Comparison of ENCODE assay signal across 17 mouse cellular contexts in the genomic region with DNA sequence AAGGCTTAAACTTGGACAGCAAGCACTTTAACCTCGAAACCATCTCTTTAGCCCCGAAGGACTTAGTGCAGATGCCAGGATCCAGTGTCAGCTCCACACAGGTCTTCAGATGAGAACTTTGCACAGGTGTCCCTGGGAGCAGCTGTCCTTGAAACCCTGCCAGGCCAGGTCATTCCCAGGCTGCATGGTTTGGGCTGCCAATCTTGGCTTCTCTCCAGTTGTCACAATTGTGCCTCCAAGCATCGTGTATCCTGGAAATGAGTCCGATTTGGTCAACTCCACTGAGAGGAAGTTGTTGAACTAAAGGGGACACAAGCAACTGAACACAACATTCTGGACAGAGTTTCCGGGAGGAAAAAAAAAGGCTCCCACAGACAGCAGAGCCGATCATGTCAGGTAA. TPM values are rescaled to one million over a fixed set of nuclear protein-coding genes. Genes with fewer than 3 reads are reported as not detected.
DNase-seq lines count a peak whose midpoint lies in the region; ATAC-seq and TF ChIP-seq lines count a peak whose summit lies in the region.
"Had no signal": no experiment of that assay in that cellular context is flagged by ENCODE, and none has a peak within 500 bp of the region (broad histone marks: within the 10 kb centered on the region; RNA-seq: fewer than 3 reads in every experiment).

No protein-coding gene starts in this region.

- no peak for TF ChIP-seq EP300 in heart, adult 2 months (IDR thresholded peaks at IDR 0.05; ENCODE audit: insufficient read depth, low read depth, low read length)

- H3ac ChIP-seq in C2C12 (ENCODE audit: control insufficient read depth, insufficient read length, low read depth): no peak overlapping the region

- H3K9ac ChIP-seq in heart, adult 2 months (ENCODE audit: low read depth, low read length): no peak overlapping the region
- no peak overlapping the region for H3K9ac ChIP-seq in kidney, embryonic 15.5 days
- H3K9ac ChIP-seq: forebrain, postnatal 0 days; hindbrain, embryonic 13.5 days; liver, embryonic 15.5 days had no signal

- WGBS in heart, adult 2 months: 38% methylated on average over 6 of the region's 6 CpGs
- WGBS in kidney, embryonic 15.5 days: 48% methylated on average over 6 of the region's 6 CpGs

- H3K27ac ChIP-seq in heart, adult 2 months: peak overlapping the region; percentile 7; the same call in 1 of the 2 replicates
- H3K27ac ChIP-seq in kidney, embryonic 15.5 days: peak overlapping the region; percentile 48; the same call in 1 of the 2 replicates
- H3K27ac ChIP-seq: hindbrain, embryonic 13.5 days; kidney, postnatal 0 days; limb, embryonic 10.5 days; liver, embryonic 15.5 days had no signal

- H3K36me3 ChIP-seq in heart, adult 2 months (ENCODE audit: control insufficient read depth, insufficient read depth, low read length): no peaks in the 10 kb centered on the region
- H3K36me3 ChIP-seq in C2C12 (ENCODE audit: control insufficient read depth, insufficient read depth): no peaks in the 10 kb centered on the region
- no peaks in the 10 kb centered on the region for H3K36me3 ChIP-seq in kidney, embryonic 15.5 days
- H3K36me3 ChIP-seq: hindbrain, embryonic 13.5 days; limb, embryonic 10.5 days; liver, embryonic 15.5 days had no signal

- no peak overlapping the region for H3K4me3 ChIP-seq in heart, adult 2 months
- no peak overlapping the region for H3K4me3 ChIP-seq in C2C12 (ENCODE audit: insufficient read depth, poor library complexity, severe bottlenecking)
- H3K4me3 ChIP-seq in kidney, embryonic 15.5 days (replicated peaks): no peak overlapping the region
- H3K4me3 ChIP-seq: erythroblast, embryonic 14.5 days; hindbrain, embryonic 13.5 days; limb, embryonic 10.5 days; liver, embryonic 15.5 days had no signal

- TF ChIP-seq POLR2A in heart, adult 2 months (IDR thresholded peaks at IDR 0.05; ENCODE audit: insufficient read depth, low read depth, low read length): no peak

- H3K4me2 ChIP-seq in kidney, embryonic 15.5 days: no peak overlapping the region
- H3K4me2 ChIP-seq: hindbrain, embryonic 13.5 days; liver, embryonic 15.5 days had no signal

- no peaks in the 10 kb centered on the region for H3K79me2 ChIP-seq in heart, adult 2 months (replicated peaks; ENCODE audit: control insufficient read depth, insufficient read depth, low read length)
- H3K79me2 ChIP-seq in C2C12 (ENCODE audit: control insufficient read depth, insufficient read depth): no peaks in the 10 kb centered on the region

- H3K4me1 ChIP-seq in heart, adult 2 months (ENCODE audit: control insufficient read depth, insufficient read depth, low read length): peaks cover 6% of the 10 kb centered on the region
- peaks cover 40% of the 10 kb centered on the region for H3K4me1 ChIP-seq in kidney, embryonic 15.5 days
- H3K4me1 ChIP-seq: liver, embryonic 15.5 days had no signal

- TF ChIP-seq CTCF in heart, adult 2 months (IDR thresholded peaks at IDR 0.05): no peak
- no peak for TF ChIP-seq CTCF in C2C12 (IDR thresholded peaks at IDR 0.05; ENCODE audit: control insufficient read depth, insufficient read depth, insufficient read length)

- no peaks in the 10 kb centered on the region for H3K27me3 ChIP-seq in heart, adult 2 months (ENCODE audit: control insufficient read depth, insufficient read depth, low read length)
- H3K27me3 ChIP-seq in C2C12 (ENCODE audit: control insufficient read depth, insufficient read depth, insufficient read length): no peaks in the 10 kb centered on the region
- 0 out of 2 replicates have a peak, but pooled peaks cover 9% of the 10 kb centered on the region for H3K27me3 ChIP-seq in kidney, embryonic 15.5 days
- H3K27me3 ChIP-seq: hindbrain, embryonic 13.5 days; liver, embryonic 15.5 days had no signal

- no peak for ATAC-seq in kidney, embryonic 15.5 days (replicated peaks; ENCODE audit: low FRiP score)
- ATAC-seq: forebrain, postnatal 0 days had no signal

- no peaks in the 10 kb centered on the region for H3K79me3 ChIP-seq in C2C12 (ENCODE audit: low read depth)

- DNase-seq in heart, adult 2 months: peak; percentile 49
- DNase-seq in heart, postnatal 4 days: no peak
- DNase-seq in heart, adult 8-10 months (ENCODE audit: low spot score): peak; percentile 68
- no peak for DNase-seq in thymus, postnatal 14 days
- DNase-seq in neural tube, embryonic 10.5 days (ENCODE audit: extremely low spot score, low spot score): no peak
- DNase-seq: cerebellum, adult 18-20 months; forebrain, postnatal 0 days had no signal

- intact Hi-C loops in heart, adult 2 months (cut with DNase I): loop anchor here (1.0 to 5.0 kb wide), 3 partner anchors 41 to 331 kb away; no protein-coding TSS in a partner anchor

- no peaks in the 10 kb centered on the region for H3K9me3 ChIP-seq in kidney, embryonic 15.5 days (replicated peaks)
- H3K9me3 ChIP-seq: hindbrain, embryonic 13.5 days; limb, embryonic 10.5 days; liver, embryonic 15.5 days had no signal

TF ChIP-seq in C2C12, 6 proteins besides CTCF, POLR2A, EP300 and RAD21:
- TF ChIP-seq FOSL1 (IDR thresholded peaks at IDR 0.05; ENCODE audit: insufficient read depth, low read length, poor library complexity, severe bottlenecking) (no peak), MYOD1 (IDR thresholded peaks at IDR 0.05; ENCODE audit: control insufficient read depth, insufficient read length, low read depth) (peak; percentile 70), CEBPB (IDR thresholded peaks at IDR 0.05; ENCODE audit: low read depth) (no peak), MYOG (IDR thresholded peaks at IDR 0.05; ENCODE audit: control insufficient read depth, extremely low read depth, insufficient read length) (no peak), MAX (IDR thresholded peaks at IDR 0.05) (no peak)

RNA-seq across cellular contexts. Expression of gene Iqca, which starts 8.4 kb away (rescaled TPM):
- total RNA-seq in heart, adult 2 months (2021): not detected
- polyA plus RNA-seq in heart, adult 2 months (2012; rRNA removed): 0.43 TPM in 1 of 2 replicates, not detected in the other
- not detected for total RNA-seq in heart, postnatal 4 days (2021)
- polyA plus RNA-seq in C2C12 (2012; fragmentation: generic; extraction: Trizol): not detected
- not detected for total RNA-seq in heart, adult 8-10 months (2022)
- 0.14 and 0.17 TPM in 2 replicates for polyA plus RNA-seq in kidney, embryonic 15.5 days (2015; fragmentation: Nextera tagmentation; extraction: Ambion mirVana)
- total RNA-seq: granulocyte monocyte progenitor cell, adult 5-6 weeks; megakaryocyte, adult 5-6 weeks; neutrophil, adult 5-6 weeks had no signal
- polyA plus RNA-seq: erythroblast, embryonic 14.5 days; limb, embryonic 10.5 days had no signal

RNA-seq across cellular contexts. Expression of gene Ackr3, which starts 42.2 kb away (rescaled TPM):
- 10 to 100 TPM; 56.5 to 58.0 TPM for total RNA-seq in heart, adult 2 months (2021)
- 186 and 351 TPM in 2 replicates for polyA plus RNA-seq in heart, adult 2 months (2012; rRNA removed)
- total RNA-seq in heart, postnatal 4 days (2021): 10 to 100 TPM; 28.3 to 29.5 TPM
- polyA plus RNA-seq in C2C12 (2012; fragmentation: generic; extraction: Trizol): 14.5 TPM
- 10 to 100 TPM; 46.3 to 71.9 (median 54.9) TPM for total RNA-seq in heart, adult 8-10 months (2022)
- 42.9 and 46.8 TPM in 2 replicates for polyA plus RNA-seq in kidney, embryonic 15.5 days (2015; fragmentation: Nextera tagmentation; extraction: Ambion mirVana)
- total RNA-seq: granulocyte monocyte progenitor cell, adult 5-6 weeks; megakaryocyte, adult 5-6 weeks; neutrophil, adult 5-6 weeks had no signal
- polyA plus RNA-seq: erythroblast, embryonic 14.5 days had no signal

Comparison
In these comparisons a context has a peak if more than half of its experiments do, and no peak if none do; other contexts are left out.
1. DNase-seq: peak in heart, adult 2 months (2 of 2) and heart, adult 8-10 months (single experiment); none in heart, postnatal 4 days (single experiment), thymus, postnatal 14 days (single experiment) and neural tube, embryonic 10.5 days (single experiment).